Mouse (Mus musculus): ENCODE data around the gene Ralgapa1.
"Not testable (repeated sequence)": the region's sequence is repeated elsewhere in the genome, so short reads cannot be mapped to it uniquely, and the experiment has no call there.

Ralgapa1 gene

DNA sequence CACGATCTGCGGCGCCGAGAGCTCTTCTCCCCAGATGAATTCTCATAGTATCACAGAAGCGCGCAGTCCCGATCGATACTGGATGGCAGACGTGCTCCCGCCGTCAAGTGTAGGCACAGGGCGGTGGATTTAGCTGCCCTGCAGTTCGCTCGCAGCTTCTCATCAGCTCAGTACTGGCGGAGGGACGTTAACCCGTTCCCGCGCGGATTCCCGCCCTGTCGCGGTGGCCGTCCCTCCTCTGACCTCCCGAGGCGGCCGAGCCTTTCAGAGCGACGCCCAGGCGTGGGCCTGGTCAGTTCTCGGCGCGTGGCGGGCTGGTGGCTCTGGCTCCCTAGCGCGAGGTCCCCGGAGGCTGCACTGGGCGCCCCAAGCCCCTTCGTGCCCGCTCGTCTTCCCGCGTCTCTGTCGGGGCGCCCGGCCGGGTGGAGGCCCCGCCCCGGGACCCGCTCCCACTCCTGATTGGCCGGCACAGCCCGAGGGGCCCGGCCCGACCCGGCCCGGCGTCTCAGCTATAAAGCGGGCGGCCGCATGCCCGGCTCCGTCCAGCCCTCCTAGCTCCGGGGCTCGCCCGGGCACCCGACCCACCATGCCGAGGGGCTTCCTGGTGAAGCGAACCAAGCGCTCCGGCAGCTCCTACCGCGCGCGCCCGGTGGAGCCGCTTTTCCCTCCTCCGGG lies 221.9 kb downstream of the Ralgapa1 start, which contains the start of gene Insm2:
TSS of gene Insm2 (plus strand) at position 541 of the 675 bp plus-strand sequence.
- peak; percentile 70 for DNase-seq (ENCODE audit: low spot score)

- no peak for DNase-seq (ENCODE audit: low spot score)
Measured at GRCm38 (mm10) chr12:55598537-55598886, 222.5 kb downstream of the Ralgapa1 start.

DNA sequence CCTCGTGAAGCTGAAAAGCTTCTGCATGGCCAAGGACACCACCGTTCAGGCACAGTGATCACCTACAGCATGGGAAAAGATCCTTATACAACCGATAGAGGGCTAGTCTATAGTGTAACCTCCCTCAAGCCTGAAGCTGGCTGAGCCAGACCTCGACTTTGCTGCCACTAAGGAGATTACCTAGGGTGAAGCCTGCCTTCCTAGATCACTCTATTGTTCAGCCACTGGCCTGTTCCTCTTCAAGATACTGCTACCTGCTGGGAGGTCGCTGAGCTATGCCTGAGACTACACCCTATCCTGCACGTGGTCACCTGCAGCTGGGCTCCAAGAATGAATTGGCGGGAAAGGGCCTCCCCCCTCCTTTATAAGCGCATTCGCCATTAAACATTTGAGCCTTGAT lies 234.0 kb downstream of the Ralgapa1 start:
- DNase-seq (ENCODE audit: low spot score), result not testable (repeated sequence)

DNA sequence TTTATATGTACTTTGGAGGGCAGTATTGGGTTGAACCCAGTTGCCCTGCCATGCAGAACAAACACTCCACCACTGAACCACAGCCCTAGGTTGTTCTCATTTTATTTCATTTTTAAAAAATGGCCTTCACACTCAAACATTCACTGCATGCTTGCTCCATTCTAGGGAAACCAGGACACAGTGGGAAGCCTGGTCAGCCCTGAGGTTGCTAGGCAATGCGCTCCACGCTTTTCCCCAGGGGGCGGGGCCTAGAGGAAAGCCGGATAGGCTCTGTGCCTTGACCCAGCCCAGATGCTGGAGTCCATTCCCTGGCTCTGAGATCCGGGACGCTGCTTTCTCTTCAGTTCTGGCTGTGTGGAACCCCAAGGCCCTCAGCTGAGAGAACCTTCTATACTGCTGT lies 247.2 kb downstream of the Ralgapa1 start:
- DNase-seq (ENCODE audit: low spot score), result peak; percentile 82

DNA sequence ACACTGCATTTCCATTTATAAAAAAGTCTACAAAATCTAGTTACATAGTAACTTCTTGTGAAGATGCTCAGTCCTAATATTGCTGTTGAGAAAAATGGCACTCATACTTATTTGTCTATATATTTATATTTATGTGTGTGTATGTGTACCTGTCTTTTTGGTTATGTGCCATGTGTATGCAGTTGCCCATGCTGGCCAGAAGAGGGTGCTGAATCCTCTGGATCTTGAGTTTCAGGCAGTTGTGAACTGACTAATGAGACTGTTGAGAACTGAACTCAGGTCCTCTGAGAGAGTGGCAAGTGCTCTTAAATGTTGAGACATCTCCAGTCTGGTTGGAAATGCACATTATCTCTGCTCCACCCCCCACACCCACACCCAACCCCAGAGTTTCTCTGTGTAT lies 247.9 kb downstream of the Ralgapa1 start:
- DNase-seq (ENCODE audit: low spot score), result no peak

- DNase-seq (ENCODE audit: low spot score), result no peak
Measured at GRCm38 (mm10) chr12:55571661-55572060, 249.3 kb downstream of the Ralgapa1 start.

DNA sequence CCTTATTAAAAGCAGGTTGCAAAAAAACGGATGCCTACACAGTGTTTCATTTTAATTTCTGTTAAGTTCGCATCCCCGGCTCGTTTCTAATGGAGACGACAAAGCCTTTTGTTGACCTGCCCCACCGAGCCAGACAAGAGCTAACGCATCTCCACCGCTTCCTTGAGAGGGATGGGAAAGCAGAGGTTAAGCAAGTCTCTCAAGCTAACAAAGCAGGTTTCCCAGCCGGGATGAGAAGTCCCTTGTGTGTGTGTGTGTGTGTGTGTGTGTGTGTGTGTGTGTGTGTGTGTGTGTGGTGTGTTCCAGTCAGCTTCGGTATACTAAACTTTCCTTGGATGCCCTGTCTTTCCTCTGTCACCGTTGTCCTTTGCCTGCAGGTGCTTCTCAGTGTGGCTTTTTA lies 249.8 kb downstream of the Ralgapa1 start:
- DNase-seq (ENCODE audit: low spot score), result no peak

GRCm38 (mm10) chr12:55570646-55571045 lies 250.3 kb downstream of the Ralgapa1 start:
- DNase-seq (ENCODE audit: low spot score), result no peak

DNA sequence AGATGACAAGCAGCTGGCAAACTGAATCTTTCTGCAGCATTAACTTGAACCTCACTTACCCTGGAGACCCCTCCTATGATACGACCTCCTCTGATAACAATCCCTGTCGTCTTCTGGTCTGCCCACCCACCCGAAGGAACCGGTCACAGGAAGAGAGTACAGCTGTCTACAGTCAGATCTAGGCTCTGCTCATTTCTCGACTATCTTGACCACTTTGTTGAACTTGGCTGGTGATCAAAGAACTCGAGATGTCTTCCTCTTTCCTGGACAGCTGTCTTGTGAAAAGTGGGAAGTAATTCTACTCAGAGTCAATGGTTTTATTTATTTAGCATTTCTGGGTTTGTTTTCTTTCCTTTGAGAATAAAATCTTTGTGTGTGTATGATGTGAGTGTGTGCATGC lies 251.3 kb downstream of the Ralgapa1 start:
- no peak for DNase-seq (ENCODE audit: low spot score)

- DNase-seq (ENCODE audit: low spot score), result no peak
Measured at GRCm38 (mm10) chr12:55568466-55568865, 252.5 kb downstream of the Ralgapa1 start.

GRCm38 (mm10) chr12:55566837-55567236 lies 254.1 kb downstream of the Ralgapa1 start:
- DNase-seq (ENCODE audit: low spot score), result no peak

GRCm38 (mm10) chr12:55565867-55566266 lies 255.1 kb downstream of the Ralgapa1 start:
- DNase-seq (ENCODE audit: low spot score), result no peak

GRCm38 (mm10) chr12:55565206-55565605 lies 255.8 kb downstream of the Ralgapa1 start, which contains the start of gene Aldoart2:
Gene Aldoart2 (plus strand): TSS chr12:55565239.
- no peak for DNase-seq (ENCODE audit: low spot score)

- DNase-seq (ENCODE audit: low spot score), result no peak
Measured at GRCm38 (mm10) chr12:55564187-55564963, 256.6 kb downstream of the Ralgapa1 start.

DNA sequence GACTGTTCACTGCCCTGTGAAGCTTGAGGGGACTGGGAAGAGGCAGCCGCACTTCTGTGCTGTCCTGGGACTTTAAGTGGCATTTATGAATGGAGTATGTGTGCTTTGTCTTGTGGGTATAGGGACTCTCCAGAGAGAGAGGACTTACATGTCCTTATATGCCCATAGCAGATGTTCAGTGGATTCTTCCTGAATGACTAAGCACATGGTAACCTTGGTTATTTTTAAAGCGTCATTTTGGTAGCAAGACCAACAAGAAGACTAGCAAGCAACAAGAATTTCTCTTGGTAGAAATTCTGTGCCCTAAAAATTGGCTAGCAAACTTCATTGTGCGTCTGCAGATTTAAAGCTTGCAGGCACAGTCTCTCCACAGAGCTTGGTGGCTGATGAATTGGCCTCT lies 257.2 kb downstream of the Ralgapa1 start:
- DNase-seq (ENCODE audit: low spot score), result no peak

DNA sequence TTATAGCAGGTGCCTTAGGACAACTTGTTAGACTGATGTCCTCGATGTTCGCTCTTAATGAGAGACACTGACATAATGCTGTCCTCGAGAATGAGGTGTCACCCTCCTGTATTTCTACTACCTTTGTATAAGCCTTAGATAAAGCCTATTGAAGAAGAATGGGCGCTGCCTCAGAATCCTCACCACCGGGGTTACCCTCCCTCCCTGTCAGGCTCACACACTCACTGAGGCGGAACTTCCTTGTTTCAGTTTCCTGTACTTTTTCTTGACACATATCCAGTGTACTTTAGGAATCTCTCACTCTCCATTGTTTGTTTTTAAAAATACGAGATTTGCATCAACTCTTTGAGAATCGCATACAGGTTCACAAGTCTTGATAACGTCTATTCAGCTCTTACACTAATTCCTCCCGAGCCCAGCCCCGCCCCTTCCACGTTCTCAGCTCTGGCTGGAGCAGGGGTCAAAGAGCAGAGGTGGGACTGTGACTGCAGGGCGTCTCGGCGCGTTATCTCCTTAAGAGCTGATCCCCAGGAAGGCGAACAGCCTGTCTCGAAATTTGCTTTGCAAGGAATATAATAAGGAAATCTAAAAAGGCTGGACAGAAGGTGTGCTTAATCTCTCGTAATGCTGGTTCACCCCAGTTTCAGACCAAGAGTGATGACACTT lies 260.8 kb downstream of the Ralgapa1 start:
- peak; percentile 38 for DNase-seq (ENCODE audit: low spot score)

DNA sequence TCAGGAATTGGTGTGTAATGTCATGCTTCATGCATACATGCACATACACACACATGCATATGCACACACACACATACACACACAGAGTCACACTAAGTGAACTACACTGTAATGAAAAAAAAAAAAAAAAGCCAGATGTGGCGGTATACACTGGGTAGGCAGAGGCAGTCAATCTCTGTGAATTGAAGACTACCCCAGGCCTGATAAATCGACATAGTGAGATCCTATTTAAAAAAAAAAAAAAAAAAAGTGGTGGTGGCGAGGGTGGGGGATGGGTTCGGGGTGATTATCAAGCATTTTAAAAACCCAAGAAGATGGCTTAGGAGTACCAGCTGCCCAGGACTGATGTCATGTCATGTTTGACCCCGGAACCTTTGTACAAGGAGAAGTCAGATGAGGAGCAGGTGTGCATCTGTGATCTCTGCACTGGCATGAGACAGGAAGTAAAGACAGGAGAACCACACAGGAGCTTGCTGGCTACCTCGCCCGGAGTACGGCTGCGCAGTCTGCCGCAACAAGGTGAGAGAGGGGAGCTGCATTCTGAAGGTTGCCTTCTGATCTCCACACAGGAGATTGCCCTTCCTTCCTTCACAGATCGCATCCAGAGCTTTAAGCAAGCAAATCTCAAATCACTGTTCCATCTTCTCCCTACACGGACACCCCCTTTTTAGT lies 261.6 kb downstream of the Ralgapa1 start:
- DNase-seq (ENCODE audit: low spot score), result no peak

GRCm38 (mm10) chr12:55557866-55558265 lies 263.1 kb downstream of the Ralgapa1 start:
- DNase-seq (ENCODE audit: low spot score), result no peak

GRCm38 (mm10) chr12:55554901-55555300 lies 266.1 kb downstream of the Ralgapa1 start:
- DNase-seq (ENCODE audit: low spot score), result not testable (repeated sequence)

Data from retina, embryonic 14.5 days (tissue).